In the genomic region with DNA sequence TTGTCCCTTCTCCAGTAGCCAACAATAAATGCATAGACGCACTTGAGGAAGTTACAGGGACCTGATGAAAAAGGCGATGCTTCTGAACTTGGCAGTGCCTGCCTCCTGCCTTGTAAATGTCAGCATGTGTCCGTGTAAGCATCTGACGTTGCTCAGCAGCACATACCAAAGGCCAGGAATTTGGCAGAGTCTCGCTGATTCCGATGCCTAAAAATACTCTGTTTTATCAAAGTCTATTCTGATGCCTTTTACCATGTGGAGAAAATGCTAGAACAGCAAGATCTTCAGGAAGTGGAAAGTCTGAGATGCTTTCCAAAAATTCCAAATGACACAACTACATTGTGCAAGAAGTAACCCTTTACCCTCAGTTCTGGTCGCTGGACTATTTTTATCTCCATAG, we compare ENCODE assay signal across 8 mouse cellular contexts.
DNase-seq lines count a peak whose midpoint lies in the region; ATAC-seq lines count a peak whose summit lies in the region.

No protein-coding gene starts in this region.

- ATAC-seq in intestine, embryonic 15.5 days: peak; percentile 41
- peak; percentile 92 for ATAC-seq in lung, embryonic 16.5 days (ENCODE audit: low read depth)
- no peak for ATAC-seq in megakaryocyte, adult 5-6 weeks (ENCODE audit: poor library complexity, severe bottlenecking)
- ATAC-seq in midbrain, embryonic 15.5 days (replicated peaks): no peak

- no peaks in the 10 kb centered on the region for H3K36me3 ChIP-seq in intestine, embryonic 15.5 days
- no peaks in the 10 kb centered on the region for H3K36me3 ChIP-seq in lung, embryonic 16.5 days (ENCODE audit: control insufficient read depth, insufficient read depth, low read length)
- no peaks in the 10 kb centered on the region for H3K36me3 ChIP-seq in midbrain, embryonic 15.5 days (replicated peaks)

- no peak overlapping the region for H3K4me3 ChIP-seq in intestine, embryonic 15.5 days (replicated peaks)
- H3K4me3 ChIP-seq in lung, embryonic 16.5 days (ENCODE audit: low read length): no peak overlapping the region
- no peak overlapping the region for H3K4me3 ChIP-seq in midbrain, embryonic 15.5 days

- 0 out of 2 replicates have a peak, but pooled peaks cover 5% of the 10 kb centered on the region for H3K4me1 ChIP-seq in intestine, embryonic 15.5 days (replicated peaks)
- peaks cover 6% of the 10 kb centered on the region; the same call in 1 of the 2 replicates for H3K4me1 ChIP-seq in lung, embryonic 16.5 days (replicated peaks; ENCODE audit: control insufficient read depth, insufficient read depth, low read length)
- no peaks in the 10 kb centered on the region for H3K4me1 ChIP-seq in midbrain, embryonic 15.5 days

- no peak overlapping the region for H3K4me2 ChIP-seq in intestine, embryonic 15.5 days (replicated peaks)
- H3K4me2 ChIP-seq in lung, embryonic 16.5 days (ENCODE audit: low read depth, low read length): no peak overlapping the region
- H3K4me2 ChIP-seq in midbrain, embryonic 15.5 days: no peak overlapping the region

- 34% methylated on average over 7 of the region's 7 CpGs for WGBS in intestine, embryonic 15.5 days
- WGBS in lung, embryonic 16.5 days: 37% methylated on average over 7 of the region's 7 CpGs
- 70% methylated on average over 7 of the region's 7 CpGs for WGBS in midbrain, embryonic 15.5 days

- no peak overlapping the region for H3K9ac ChIP-seq in intestine, embryonic 15.5 days
- H3K9ac ChIP-seq in lung, embryonic 16.5 days (ENCODE audit: low read length): no peak overlapping the region
- H3K9ac ChIP-seq in midbrain, embryonic 15.5 days: no peak overlapping the region

- DNase-seq in left cerebral cortex, adult 9 months (ENCODE audit: low spot score in 2 of 2): peak; percentile 13 to 34
- DNase-seq in left cerebral cortex, adult 8-10 months (ENCODE audit: low spot score in 2 of 2): no peak
- peak; percentile 69 for DNase-seq in adrenal gland, postnatal 14 days
- DNase-seq in gastrocnemius, adult 18-20 months (ENCODE audit: low spot score): peak; percentile 72

- H3K27me3 ChIP-seq in intestine, embryonic 15.5 days (replicated peaks): no peaks in the 10 kb centered on the region
- no peaks in the 10 kb centered on the region for H3K27me3 ChIP-seq in lung, embryonic 16.5 days (ENCODE audit: control insufficient read depth, insufficient read depth, low read depth, low read length)
- no peaks in the 10 kb centered on the region for H3K27me3 ChIP-seq in midbrain, embryonic 15.5 days (replicated peaks)

- no peaks in the 10 kb centered on the region for H3K9me3 ChIP-seq in intestine, embryonic 15.5 days
- H3K9me3 ChIP-seq in lung, embryonic 16.5 days (ENCODE audit: control insufficient read depth, low read length): no peaks in the 10 kb centered on the region
- no peaks in the 10 kb centered on the region for H3K9me3 ChIP-seq in midbrain, embryonic 15.5 days

- no peak overlapping the region for H3K27ac ChIP-seq in intestine, embryonic 15.5 days
- H3K27ac ChIP-seq in lung, embryonic 16.5 days (ENCODE audit: low read length): peak overlapping the region; percentile 77
- no peak overlapping the region for H3K27ac ChIP-seq in midbrain, embryonic 15.5 days

Comparison
In these comparisons a context has a peak if more than half of its experiments do, and no peak if none do; other contexts are left out.
1. DNase-seq: peak in left cerebral cortex, adult 9 months (2 of 2), adrenal gland, postnatal 14 days (single experiment) and gastrocnemius, adult 18-20 months (single experiment); none in left cerebral cortex, adult 8-10 months (0 of 2).
2. ATAC-seq: peak in intestine, embryonic 15.5 days (single experiment) and lung, embryonic 16.5 days (single experiment); none in megakaryocyte, adult 5-6 weeks (single experiment) and midbrain, embryonic 15.5 days (single experiment).